Mouse (Mus musculus): Measurements from ENCODE around the gene 4930455H04Rik. TPM values are rescaled to one million over a fixed set of nuclear protein-coding genes. Genes with fewer than 3 reads are reported as not detected.

The 4930455H04Rik gene
- polyA plus RNA-seq, 1 experiment from 2014 or later, result not detected

- H3K4me3 ChIP-seq (ENCODE audit: low read depth, low read length), result no peak overlapping the region
- no peak overlapping the region for H3K27ac ChIP-seq (ENCODE audit: low read length)
- H3K9me3 ChIP-seq (ENCODE audit: control insufficient read depth, low read depth, low read length), result no peaks in the 10 kb centered on the region
- no peak overlapping the region for H3K9ac ChIP-seq (replicated peaks; ENCODE audit: low read depth, low read length)
- WGBS, result 71% methylated on average over 15 of the region's 15 CpGs
- no peak for ATAC-seq (ENCODE audit: insufficient number of reproducible peaks, insufficient read depth, low FRiP score, low read depth)
- H3K27me3 ChIP-seq (ENCODE audit: control insufficient read depth, insufficient read depth, low read length), result no peaks in the 10 kb centered on the region
- H3K4me1 ChIP-seq (ENCODE audit: control insufficient read depth, insufficient read depth, low read length), result no peaks in the 10 kb centered on the region
- H3K4me2 ChIP-seq (replicated peaks; ENCODE audit: low read depth, low read length), result no peak overlapping the region
- H3K36me3 ChIP-seq (ENCODE audit: control insufficient read depth, insufficient read depth, low read length), result no peaks in the 10 kb centered on the region
Observed at GRCm38 (mm10) chr3:116961354-116962142, 6.5 kb upstream of the 4930455H04Rik start.

- Histone ChIP-seq H3K36me3 (ENCODE audit: control insufficient read depth, insufficient read depth, low read length) (no peaks in the 10 kb centered on the region), H3K9me3 (ENCODE audit: control insufficient read depth, low read depth, low read length) (no peaks in the 10 kb centered on the region), H3K4me1 (ENCODE audit: control insufficient read depth, insufficient read depth, low read length) (0 out of 2 replicates have a peak, but pooled peaks cover 2% of the 10 kb centered on the region), H3K4me2 (replicated peaks; ENCODE audit: low read depth, low read length) (no peak overlapping the region), H3K27ac (ENCODE audit: low read length) (no peak overlapping the region), H3K4me3 (ENCODE audit: low read depth, low read length) (no peak overlapping the region), H3K9ac (replicated peaks; ENCODE audit: low read depth, low read length) (no peak overlapping the region), H3K27me3 (ENCODE audit: control insufficient read depth, insufficient read depth, low read length) (no peaks in the 10 kb centered on the region)
- no peak for ATAC-seq (ENCODE audit: insufficient number of reproducible peaks, insufficient read depth, low FRiP score, low read depth)
- 59% methylated on average over 4 of the region's 4 CpGs for WGBS
Observed at GRCm38 (mm10) chr3:116963213-116963612, 4.9 kb upstream of the 4930455H04Rik start.

- no peak overlapping the region for H3K4me2 ChIP-seq (replicated peaks; ENCODE audit: low read depth, low read length)
- H3K36me3 ChIP-seq (ENCODE audit: control insufficient read depth, insufficient read depth, low read length), result no peaks in the 10 kb centered on the region
- H3K4me3 ChIP-seq (ENCODE audit: low read depth, low read length), result no peak overlapping the region
- 0 out of 2 replicates have a peak, but pooled peaks cover 6% of the 10 kb centered on the region for H3K4me1 ChIP-seq (ENCODE audit: control insufficient read depth, insufficient read depth, low read length)
- H3K27ac ChIP-seq (ENCODE audit: low read length), result no peak overlapping the region
- H3K9me3 ChIP-seq (ENCODE audit: control insufficient read depth, low read depth, low read length), result no peaks in the 10 kb centered on the region
- no peak for ATAC-seq (ENCODE audit: insufficient number of reproducible peaks, insufficient read depth, low FRiP score, low read depth)
- WGBS, result 89% methylated on average over 9 of the region's 9 CpGs
- H3K27me3 ChIP-seq (ENCODE audit: control insufficient read depth, insufficient read depth, low read length), result no peaks in the 10 kb centered on the region
- no peak overlapping the region for H3K9ac ChIP-seq (replicated peaks; ENCODE audit: low read depth, low read length)
Observed at GRCm38 (mm10) chr3:116964426-116964825, 3.6 kb upstream of the 4930455H04Rik start.

GRCm38 (mm10) chr3:116966225-116966624 is 1.8 kb upstream of the 4930455H04Rik start:
- H3K27ac ChIP-seq (ENCODE audit: low read length), result no peak overlapping the region
- no peaks in the 10 kb centered on the region for H3K27me3 ChIP-seq (ENCODE audit: control insufficient read depth, insufficient read depth, low read length)
- H3K4me2 ChIP-seq (replicated peaks; ENCODE audit: low read depth, low read length), result no peak overlapping the region
- H3K4me1 ChIP-seq (ENCODE audit: control insufficient read depth, insufficient read depth, low read length), result 0 out of 2 replicates have a peak, but pooled peaks cover 6% of the 10 kb centered on the region
- H3K9ac ChIP-seq (replicated peaks; ENCODE audit: low read depth, low read length), result no peak overlapping the region
- no peak overlapping the region for H3K4me3 ChIP-seq (ENCODE audit: low read depth, low read length)
- no peaks in the 10 kb centered on the region for H3K9me3 ChIP-seq (ENCODE audit: control insufficient read depth, low read depth, low read length)
- H3K36me3 ChIP-seq (ENCODE audit: control insufficient read depth, insufficient read depth, low read length), result no peaks in the 10 kb centered on the region
- WGBS, result 23% methylated on average over 4 of the region's 4 CpGs
- ATAC-seq (ENCODE audit: insufficient number of reproducible peaks, insufficient read depth, low FRiP score, low read depth), result peak; percentile 80; the same call in 1 of the 2 replicates

GRCm38 (mm10) chr3:116966800-116967199 is 1.3 kb upstream of the 4930455H04Rik start:
- Histone ChIP-seq H3K27me3 (ENCODE audit: control insufficient read depth, insufficient read depth, low read length) (no peaks in the 10 kb centered on the region), H3K36me3 (ENCODE audit: control insufficient read depth, insufficient read depth, low read length) (no peaks in the 10 kb centered on the region), H3K9ac (replicated peaks; ENCODE audit: low read depth, low read length) (no peak overlapping the region), H3K27ac (ENCODE audit: low read length) (no peak overlapping the region), H3K4me3 (ENCODE audit: low read depth, low read length) (no peak overlapping the region), H3K4me2 (replicated peaks; ENCODE audit: low read depth, low read length) (peak overlapping the region; percentile 20; the same call in 1 of the 2 replicates), H3K9me3 (ENCODE audit: control insufficient read depth, low read depth, low read length) (no peaks in the 10 kb centered on the region), H3K4me1 (ENCODE audit: control insufficient read depth, insufficient read depth, low read length) (0 out of 2 replicates have a peak, but pooled peaks cover 6% of the 10 kb centered on the region)
- ATAC-seq (ENCODE audit: insufficient number of reproducible peaks, insufficient read depth, low FRiP score, low read depth), result no peak
- WGBS, result 72% methylated on average over 6 of the region's 6 CpGs

- Histone ChIP-seq H3K9me3 (ENCODE audit: control insufficient read depth, low read depth, low read length) (no peaks in the 10 kb centered on the region), H3K36me3 (ENCODE audit: control insufficient read depth, insufficient read depth, low read length) (no peaks in the 10 kb centered on the region), H3K27ac (ENCODE audit: low read length) (no peak overlapping the region), H3K27me3 (ENCODE audit: control insufficient read depth, insufficient read depth, low read length) (no peaks in the 10 kb centered on the region), H3K4me2 (replicated peaks; ENCODE audit: low read depth, low read length) (peak overlapping the region; percentile 20; the same call in 1 of the 2 replicates), H3K4me1 (ENCODE audit: control insufficient read depth, insufficient read depth, low read length) (0 out of 2 replicates have a peak, but pooled peaks cover 6% of the 10 kb centered on the region), H3K4me3 (ENCODE audit: low read depth, low read length) (no peak overlapping the region), H3K9ac (replicated peaks; ENCODE audit: low read depth, low read length) (no peak overlapping the region)
- ATAC-seq (ENCODE audit: insufficient number of reproducible peaks, insufficient read depth, low FRiP score, low read depth), result no peak
- WGBS, result 80% methylated on average over 6 of the region's 6 CpGs
Observed at GRCm38 (mm10) chr3:116967436-116967835, 631 bp upstream of the 4930455H04Rik start.

- WGBS, result 3% methylated on average over 17 of the region's 17 CpGs
Observed at GRCm38 (mm10) chr3:116968540-116968997, 502 bp downstream of the 4930455H04Rik start, which contains the start of gene Palmd. Palmd (minus strand) TSS chr3:116968987.

GRCm38 (mm10) chr3:116969003-116969402 is 936 bp downstream of the 4930455H04Rik start:
- Histone ChIP-seq H3K36me3 (ENCODE audit: control insufficient read depth, insufficient read depth, low read length) (no peaks in the 10 kb centered on the region), H3K4me3 (ENCODE audit: low read depth, low read length) (peak overlapping the region; percentile 34), H3K4me1 (ENCODE audit: control insufficient read depth, insufficient read depth, low read length) (0 out of 2 replicates have a peak, but pooled peaks cover 6% of the 10 kb centered on the region), H3K9me3 (ENCODE audit: control insufficient read depth, low read depth, low read length) (no peaks in the 10 kb centered on the region), H3K4me2 (replicated peaks; ENCODE audit: low read depth, low read length) (peak overlapping the region; percentile 73), H3K27me3 (ENCODE audit: control insufficient read depth, insufficient read depth, low read length) (no peaks in the 10 kb centered on the region), H3K27ac (ENCODE audit: low read length) (peak overlapping the region; percentile 27; the same call in 1 of the 2 replicates), H3K9ac (replicated peaks; ENCODE audit: low read depth, low read length) (no peak overlapping the region)
- WGBS, result 18% methylated on average over 5 of the region's 5 CpGs
- ATAC-seq (ENCODE audit: insufficient number of reproducible peaks, insufficient read depth, low FRiP score, low read depth), result no peak

More at GRCm38 (mm10) chr3:116968540-116968997, 502 bp downstream of the 4930455H04Rik start, which contains the start of gene Palmd:
- Histone ChIP-seq H3K27me3 (ENCODE audit: control insufficient read depth, insufficient read depth, low read length) (no peaks in the 10 kb centered on the region), H3K27ac (ENCODE audit: low read length) (peak within 1 kb of the TSS; percentile 27; the same call in 1 of the 2 replicates), H3K9ac (replicated peaks; ENCODE audit: low read depth, low read length) (peak within 1 kb of the TSS; percentile 38; the same call in 1 of the 2 replicates), H3K4me1 (ENCODE audit: control insufficient read depth, insufficient read depth, low read length) (0 out of 2 replicates have a peak, but pooled peaks cover 6% of the 10 kb centered on the region), H3K4me3 (ENCODE audit: low read depth, low read length) (peak within 1 kb of the TSS; percentile 34), H3K9me3 (ENCODE audit: control insufficient read depth, low read depth, low read length) (no peaks in the 10 kb centered on the region), H3K4me2 (replicated peaks; ENCODE audit: low read depth, low read length) (peak within 1 kb of the TSS; percentile 73), H3K36me3 (ENCODE audit: control insufficient read depth, insufficient read depth, low read length) (no peaks in the 10 kb centered on the region)
- no peak for ATAC-seq (ENCODE audit: insufficient number of reproducible peaks, insufficient read depth, low FRiP score, low read depth)

Measured in stomach, embryonic 14.5 days (tissue).